Mouse (Mus musculus): ENCODE data around the gene Serpina7.

Gene Serpina7

DNA sequence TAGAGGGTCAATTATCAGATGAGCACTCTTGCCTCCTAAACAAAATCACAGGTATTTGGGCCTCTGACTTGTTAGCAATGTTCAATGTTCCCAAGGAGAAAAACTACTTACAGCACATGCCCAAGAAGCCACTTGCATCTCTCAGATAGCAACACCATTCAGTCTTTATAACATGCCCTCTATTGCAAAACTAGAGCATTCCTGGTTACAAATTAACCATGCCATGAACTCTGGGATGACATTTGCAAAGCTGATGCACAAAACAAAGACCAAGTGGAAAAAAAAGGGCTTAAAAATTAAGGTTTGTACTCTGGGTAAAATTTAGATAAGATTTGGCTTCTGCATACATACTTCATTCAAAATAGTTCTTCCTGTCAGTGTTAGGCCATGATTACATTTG lies at the start of gene Serpina7:
Gene Serpina7 (minus strand): TSS at position 160 of the 400 bp plus-strand sequence.
- DNase-seq (ENCODE audit: low spot score) = no peak

DNA sequence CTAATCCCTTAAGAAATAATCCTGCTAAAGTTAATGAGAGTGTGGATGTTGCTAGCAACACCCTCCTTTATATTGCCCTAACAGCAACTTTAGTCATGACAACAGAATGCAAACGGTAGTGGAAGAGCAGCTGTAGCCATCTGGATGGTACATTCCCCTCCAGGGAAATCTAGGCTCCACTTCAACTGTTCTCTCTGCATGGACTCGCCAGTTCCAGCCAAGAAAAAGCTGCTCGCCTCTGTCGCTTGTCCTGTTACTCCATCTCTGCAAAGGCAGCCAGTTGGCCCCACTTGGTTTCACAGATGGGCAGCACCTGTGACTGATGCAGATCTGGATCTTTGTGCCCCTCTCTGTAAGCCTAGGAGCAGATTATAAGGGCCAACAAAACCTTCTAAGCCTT lies 49.0 kb upstream of the Serpina7 start:
- DNase-seq (ENCODE audit: low spot score) = no peak

DNA sequence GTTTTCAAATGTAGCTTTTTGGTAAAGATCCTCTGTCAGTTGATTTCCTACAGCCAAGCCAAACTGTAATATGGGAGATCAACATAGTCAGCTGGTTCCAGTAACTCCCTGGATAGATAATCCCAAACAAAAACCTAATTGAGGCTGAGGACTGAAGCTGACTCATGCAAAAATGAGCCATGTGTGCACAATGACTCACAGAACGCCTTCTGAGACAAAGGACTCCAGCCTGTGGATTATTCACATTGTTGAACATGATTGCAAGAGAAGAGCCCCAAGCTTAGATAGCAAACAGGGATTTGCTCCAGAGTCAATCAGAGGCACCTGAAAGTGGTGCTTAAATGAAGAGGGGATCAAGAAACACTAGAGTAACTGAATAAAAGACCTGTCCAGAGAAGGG lies 12.2 kb upstream of the Serpina7 start:
- DNase-seq (ENCODE audit: low spot score) = no peak

DNA sequence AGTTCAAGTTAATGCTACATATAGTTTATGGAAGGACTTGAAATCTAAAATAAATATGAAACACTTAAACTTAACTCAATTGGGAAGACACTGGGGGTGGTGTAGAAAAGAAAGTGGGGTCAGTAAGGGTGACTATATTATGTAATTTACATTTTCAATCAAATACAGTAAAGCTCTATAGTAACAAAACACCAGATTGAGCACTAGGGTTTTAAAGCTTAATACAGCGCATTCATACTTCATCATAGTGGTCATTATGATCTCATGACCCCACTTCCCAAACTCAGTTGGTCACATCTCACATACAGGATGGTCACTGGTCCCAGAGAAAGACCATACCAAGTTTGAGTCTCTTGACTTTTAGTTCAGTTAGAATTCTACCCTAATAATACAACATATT lies 907 bp upstream of the Serpina7 start, which contains the start of gene 4930513O06Rik:
Gene 4930513O06Rik (plus strand): TSS at position 301 of the 400 bp plus-strand sequence.
- DNase-seq (ENCODE audit: low spot score) = no peak

DNA sequence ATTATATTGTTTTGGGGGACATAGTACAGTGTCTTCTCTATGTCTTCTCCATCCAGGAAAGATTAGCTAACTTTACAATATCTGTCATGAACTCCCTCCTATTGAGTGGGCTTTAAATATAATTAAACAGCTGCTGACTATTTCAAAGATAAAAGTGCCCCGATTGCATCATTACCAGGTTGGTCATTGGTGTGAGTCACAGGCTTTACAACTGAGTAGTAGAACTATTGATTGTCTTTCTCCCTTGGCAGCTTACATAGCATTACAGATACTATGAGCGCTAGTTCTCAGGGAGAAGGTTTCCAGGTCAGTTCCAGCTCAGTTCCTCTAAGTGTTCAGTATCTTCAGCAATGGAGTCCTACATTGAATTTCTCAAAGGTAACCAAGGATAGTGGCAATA lies 6.5 kb downstream of the Serpina7 start:
- no peak for DNase-seq (ENCODE audit: low spot score)

DNA sequence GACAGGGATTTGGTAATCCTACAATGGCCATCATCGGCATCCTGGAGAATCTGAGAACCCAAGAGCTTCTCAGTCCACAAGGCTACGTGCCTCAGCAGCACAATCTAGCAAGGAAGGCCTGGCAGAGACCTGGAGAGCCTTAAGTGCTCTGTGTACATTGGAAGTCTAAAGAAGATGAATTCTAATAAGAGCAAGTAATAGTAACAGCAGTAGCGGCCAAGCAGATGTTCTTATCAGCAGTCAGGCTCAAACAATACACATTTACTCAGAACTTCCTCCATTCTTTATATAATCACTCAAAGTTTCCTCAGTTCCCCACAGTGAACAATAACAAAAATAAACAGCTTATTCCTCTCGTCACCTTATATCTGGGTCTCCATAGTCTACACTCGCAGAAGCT lies 21.0 kb downstream of the Serpina7 start:
- DNase-seq (ENCODE audit: low spot score) = no peak

DNA sequence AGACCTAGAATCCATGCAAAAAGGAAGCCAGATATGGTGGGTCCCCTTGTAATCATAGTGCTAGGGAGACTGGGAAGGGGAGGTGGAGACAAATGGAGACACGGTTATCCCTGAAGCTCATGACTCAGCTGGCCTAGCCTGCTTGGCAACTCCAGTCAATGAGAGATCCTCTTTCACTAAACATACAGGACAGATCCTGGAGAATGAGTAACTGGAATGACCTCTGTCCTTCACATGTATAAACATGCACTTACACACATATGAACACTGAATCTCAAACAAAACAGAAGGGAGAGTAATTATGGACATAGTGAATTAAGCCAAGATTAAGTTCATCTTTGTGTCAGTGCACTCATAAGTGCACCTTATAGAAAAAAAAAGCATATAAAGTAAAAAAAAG lies 31.9 kb downstream of the Serpina7 start:
- no peak for DNase-seq (ENCODE audit: low spot score)

DNA sequence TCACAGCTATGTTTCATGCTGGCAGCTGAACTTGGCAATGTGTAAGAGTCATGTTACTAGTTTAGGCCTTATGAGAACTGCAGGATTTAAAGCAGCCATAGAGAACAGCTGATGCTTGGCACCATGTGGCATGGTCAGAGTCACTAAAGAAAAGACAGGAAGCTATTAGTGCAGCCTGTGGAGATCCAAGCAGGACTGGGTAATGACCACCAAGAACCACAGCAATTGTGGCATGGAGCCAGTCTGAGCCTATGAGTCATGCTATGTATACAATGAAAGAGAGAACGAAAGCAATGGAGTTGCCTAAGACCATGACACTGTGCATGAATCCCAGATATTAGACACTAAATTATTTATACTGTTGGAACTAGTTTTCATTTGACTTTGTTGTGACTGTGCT lies 33.1 kb downstream of the Serpina7 start:
- no peak for DNase-seq (ENCODE audit: low spot score)

DNA sequence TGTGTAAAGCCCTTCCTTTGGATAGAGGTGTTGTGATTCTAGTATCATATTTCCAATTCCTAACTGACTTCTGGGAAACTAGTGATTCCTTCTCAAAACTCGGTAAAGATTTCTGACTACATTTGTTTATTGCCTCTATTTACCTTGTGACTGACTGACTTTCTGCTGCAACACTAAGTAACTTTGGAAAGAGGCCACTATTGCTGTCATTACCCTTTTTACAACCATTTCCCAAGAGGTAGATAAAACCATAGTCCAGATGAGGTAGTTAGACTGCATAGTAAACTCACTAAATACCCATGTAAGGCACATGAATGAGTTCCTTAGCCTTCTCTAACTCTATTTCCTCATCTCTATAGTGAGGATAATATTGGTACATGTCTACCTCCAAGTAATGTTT lies 43.9 kb downstream of the Serpina7 start:
- no peak for DNase-seq (ENCODE audit: low spot score)

DNA sequence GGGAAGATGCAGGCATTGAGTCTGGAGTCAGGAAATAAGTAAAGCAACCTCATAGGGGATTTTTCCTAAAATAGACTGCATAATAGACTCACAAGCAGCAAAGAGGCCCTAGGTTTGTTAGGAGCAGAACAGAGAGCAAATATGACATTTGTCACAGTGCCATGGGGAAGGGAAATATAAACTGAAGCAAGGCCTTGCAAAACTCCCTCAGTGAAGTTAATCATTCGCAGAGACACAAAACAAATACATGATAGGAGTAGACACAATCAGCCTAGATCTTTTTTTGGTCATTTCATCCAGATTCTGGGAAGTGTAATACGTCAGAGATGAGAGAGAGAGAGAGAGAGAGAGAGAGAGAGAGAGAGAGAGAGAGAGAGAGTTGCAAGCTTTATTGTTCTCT lies 45.7 kb downstream of the Serpina7 start:
- no peak for DNase-seq (ENCODE audit: low spot score)

DNA sequence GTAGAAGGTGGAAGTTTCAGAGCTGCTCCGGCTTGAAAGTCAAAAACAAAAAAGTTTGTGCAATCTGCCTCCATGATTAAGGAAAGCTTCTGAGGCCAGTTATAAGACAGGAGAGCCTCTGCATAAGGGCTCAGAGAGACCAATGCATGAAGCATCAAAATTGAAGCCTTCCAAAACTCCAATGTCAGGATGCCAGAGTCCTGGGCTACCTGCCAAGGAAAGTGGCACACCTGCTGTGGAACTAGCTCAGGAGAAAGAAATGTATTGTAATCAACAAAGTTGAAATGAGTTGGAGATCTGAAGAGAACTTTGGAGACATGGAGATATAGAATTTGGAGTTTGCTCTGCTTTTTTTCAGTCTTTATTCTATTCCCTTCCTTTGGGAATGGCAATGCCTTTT lies 47.4 kb downstream of the Serpina7 start:
- DNase-seq (ENCODE audit: low spot score) = no peak

Measured in ovary, adult 18-20 months (tissue).